Mouse (Mus musculus): ENCODE measurements around the gene Bicc1.

DNA sequence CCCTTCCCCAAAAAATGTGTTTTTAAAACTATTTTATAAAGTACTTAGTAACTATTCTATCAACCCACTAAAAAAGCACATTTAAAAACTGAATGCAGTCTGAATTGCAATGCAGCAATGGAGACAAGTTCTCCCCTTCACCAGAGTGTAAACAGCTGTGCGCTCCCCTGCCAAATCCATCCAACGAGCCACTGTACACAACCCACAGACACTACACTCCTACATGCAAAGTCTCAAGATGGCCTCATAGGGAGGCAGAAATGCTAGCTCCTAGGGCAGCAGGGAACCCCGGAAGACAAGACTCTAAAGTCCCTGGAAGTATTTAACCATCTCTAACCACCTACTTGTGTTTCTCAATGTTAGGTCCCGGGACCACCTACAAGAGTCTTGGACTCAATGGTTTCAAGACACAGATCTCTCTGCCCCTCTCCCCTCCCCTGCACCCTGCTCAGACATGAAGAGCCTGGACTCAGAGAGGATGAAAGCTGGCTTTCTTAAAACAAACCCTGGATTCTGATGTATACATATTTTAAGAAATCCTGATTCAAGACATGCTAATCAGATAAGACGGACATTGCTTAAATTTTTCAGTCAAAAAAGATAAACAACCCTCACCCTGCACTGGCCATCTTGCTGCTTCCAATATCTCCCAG is 10.4 kb downstream of the Bicc1 start:
- TF ChIP-seq CTCF (IDR thresholded peaks at IDR 0.05; ENCODE audit: borderline replicate concordance, control insufficient read depth, extremely low read depth, insufficient read depth, low read length, poor library complexity): no peak
- TF ChIP-seq POLR2A (IDR thresholded peaks at IDR 0.05; ENCODE audit: control insufficient read depth, extremely low read depth, insufficient read depth, low read length, poor library complexity): no peak
